Mouse (Mus musculus) kidney, adult 8-10 months (tissue): Measurements from ENCODE around the gene Arap2.

ENCODE experiments used
- DNase-seq, 2 experiments: peaks; one replicate each; pipeline ENCODE4 v3.0.0; 2022

Arap2 gene

DNA sequence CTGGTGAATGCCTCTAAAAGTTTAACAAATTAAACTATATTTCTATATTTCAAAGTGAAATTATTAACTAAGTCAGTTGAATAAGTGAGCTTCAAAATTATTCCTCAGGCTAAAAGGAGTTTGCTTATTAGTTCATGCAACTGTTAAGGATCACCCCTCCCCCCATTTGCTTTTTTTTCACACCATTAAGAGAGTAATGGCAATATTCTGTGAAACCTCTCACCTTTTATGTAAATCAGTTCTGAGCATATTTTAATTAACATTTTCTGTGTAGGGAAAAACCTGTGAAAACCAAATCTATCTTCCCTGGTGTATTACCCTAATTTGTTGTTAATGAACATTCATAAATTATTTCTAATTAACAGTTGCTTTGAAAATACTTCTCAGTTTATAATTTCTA, 147.7 kb downstream of the Arap2 start:
- no peak for DNase-seq

GRCm38 (mm10) chr5:62611990-62612389, 154.0 kb downstream of the Arap2 start:
- DNase-seq = no peak

DNA sequence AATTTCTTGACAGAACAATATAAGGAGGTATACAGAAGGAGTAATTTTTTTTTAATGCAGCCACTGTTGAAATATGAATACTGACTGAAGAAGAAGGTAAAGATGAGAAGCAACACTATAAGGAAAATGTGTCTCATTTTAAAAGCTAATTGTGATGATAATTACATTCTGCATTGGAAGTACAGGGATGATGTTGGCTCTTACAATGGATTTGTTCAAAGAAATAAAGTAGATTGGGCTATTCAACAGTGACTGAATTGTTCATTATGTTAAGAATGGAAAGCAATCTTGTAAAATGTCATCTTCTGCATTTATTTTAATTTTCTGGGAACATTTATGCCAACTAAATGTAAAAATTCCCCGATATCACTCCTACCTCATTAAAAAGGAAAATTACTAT, 178.6 kb downstream of the Arap2 start:
- no peak for DNase-seq

GRCm38 (mm10) chr5:62582643-62583042, 183.3 kb downstream of the Arap2 start:
- DNase-seq = no peak

DNA sequence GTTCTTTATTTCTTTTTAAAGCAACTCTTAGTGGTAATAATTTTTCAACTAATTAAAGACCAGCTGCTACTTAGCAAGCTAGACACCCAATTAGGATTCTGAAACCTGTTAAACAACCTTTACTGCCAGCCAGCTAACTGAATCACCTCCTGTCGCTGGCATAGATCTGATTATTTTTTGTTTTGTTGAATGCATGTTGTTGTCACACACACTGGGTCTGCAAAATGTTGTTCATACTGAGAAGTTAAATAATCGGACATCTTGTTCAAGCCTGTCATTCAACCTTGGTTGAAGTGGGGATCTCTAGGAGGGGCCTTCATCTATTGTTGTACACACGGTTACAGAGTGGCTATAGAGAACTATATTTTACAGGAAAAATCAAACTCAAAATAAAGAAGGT, 184.3 kb downstream of the Arap2 start:
- DNase-seq = no peak

DNA sequence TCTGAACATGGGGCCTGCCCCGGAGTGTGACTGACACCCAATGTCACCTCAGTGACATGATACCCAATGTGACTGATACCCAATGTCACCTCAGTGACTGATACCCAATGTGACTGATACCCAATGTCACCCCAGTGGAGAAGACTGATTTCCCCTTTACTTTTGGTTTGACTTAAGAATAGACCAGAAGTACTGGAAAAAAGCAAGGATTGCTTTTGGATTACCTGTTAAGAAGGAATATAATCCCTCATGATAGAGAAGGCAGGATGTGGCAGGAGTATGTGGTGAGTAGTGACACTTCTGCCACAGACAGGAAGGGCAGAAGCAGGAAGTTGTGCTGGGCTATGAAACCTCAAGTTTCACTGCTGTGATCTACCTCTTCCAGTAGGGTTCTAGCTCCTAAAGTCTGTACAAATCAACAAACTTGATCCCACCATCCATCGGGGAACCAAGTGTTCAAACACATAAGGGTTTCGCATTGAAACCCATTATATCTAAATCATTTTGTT, 191.6 kb downstream of the Arap2 start:
- DNase-seq = no peak
